Mouse (Mus musculus) ovary, postnatal 10 days (tissue): ENCODE data around the gene Ncam1.

ENCODE experiments used
- DNase-seq: peaks from one replicate; pipeline ENCODE4 v3.0.0; 2022; ENCODE audit warnings: low spot score

The Ncam1 gene

GRCm38 (mm10) chr9:49751466-49751865, 47.3 kb downstream of the Ncam1 start:
- no peak for DNase-seq

- no peak for DNase-seq
These were observed 52.5 kb downstream of the Ncam1 start for GRCm38 (mm10) chr9:49746176-49746575.

GRCm38 (mm10) chr9:49745696-49746095, 53.0 kb downstream of the Ncam1 start:
- DNase-seq, result no peak

GRCm38 (mm10) chr9:49744286-49744685, 54.4 kb downstream of the Ncam1 start:
- DNase-seq, result no peak

GRCm38 (mm10) chr9:49739935-49740334, 58.8 kb downstream of the Ncam1 start:
- no peak for DNase-seq

GRCm38 (mm10) chr9:49738546-49738945, 60.2 kb downstream of the Ncam1 start:
- DNase-seq, result no peak

- no peak for DNase-seq
These were observed 61.6 kb downstream of the Ncam1 start for GRCm38 (mm10) chr9:49737166-49737565.

GRCm38 (mm10) chr9:49734348-49735007, 64.2 kb downstream of the Ncam1 start:
- DNase-seq, result no peak

GRCm38 (mm10) chr9:49733726-49734125, 65.0 kb downstream of the Ncam1 start:
- DNase-seq, result no peak

GRCm38 (mm10) chr9:49729479-49729878, 69.2 kb downstream of the Ncam1 start:
- DNase-seq, result no peak

- DNase-seq, result no peak
These were observed 70.5 kb downstream of the Ncam1 start for GRCm38 (mm10) chr9:49728211-49728610.

GRCm38 (mm10) chr9:49722765-49723164, 76.0 kb downstream of the Ncam1 start:
- no peak for DNase-seq

GRCm38 (mm10) chr9:49715121-49715520, 83.6 kb downstream of the Ncam1 start:
- no peak for DNase-seq

GRCm38 (mm10) chr9:49714091-49714490, 84.6 kb downstream of the Ncam1 start:
- DNase-seq, result no peak

- DNase-seq, result no peak
These were observed 91.1 kb downstream of the Ncam1 start for GRCm38 (mm10) chr9:49707646-49708045.

GRCm38 (mm10) chr9:49704196-49704967, 94.3 kb downstream of the Ncam1 start:
- no peak for DNase-seq

- no peak for DNase-seq
These were observed 103.4 kb downstream of the Ncam1 start for GRCm38 (mm10) chr9:49695371-49695770.

GRCm38 (mm10) chr9:49692791-49693190, 105.9 kb downstream of the Ncam1 start:
- no peak for DNase-seq

- no peak for DNase-seq
These were observed 107.4 kb downstream of the Ncam1 start for GRCm38 (mm10) chr9:49691344-49691743.

GRCm38 (mm10) chr9:49683566-49684273, 115.0 kb downstream of the Ncam1 start:
- DNase-seq, result no peak

- no peak for DNase-seq
These were observed 116.8 kb downstream of the Ncam1 start for GRCm38 (mm10) chr9:49681848-49682469.

GRCm38 (mm10) chr9:49679270-49679669, 119.5 kb downstream of the Ncam1 start:
- DNase-seq, result no peak
